Mouse (Mus musculus): ENCODE measurements at regions not wholly inside any gene's neighbourhood (a gene's known extent, or its start where the extent isn't known, plus 50 kb on each side); places are given as distances from the start of the nearest gene placed in this dataset.

DNA sequence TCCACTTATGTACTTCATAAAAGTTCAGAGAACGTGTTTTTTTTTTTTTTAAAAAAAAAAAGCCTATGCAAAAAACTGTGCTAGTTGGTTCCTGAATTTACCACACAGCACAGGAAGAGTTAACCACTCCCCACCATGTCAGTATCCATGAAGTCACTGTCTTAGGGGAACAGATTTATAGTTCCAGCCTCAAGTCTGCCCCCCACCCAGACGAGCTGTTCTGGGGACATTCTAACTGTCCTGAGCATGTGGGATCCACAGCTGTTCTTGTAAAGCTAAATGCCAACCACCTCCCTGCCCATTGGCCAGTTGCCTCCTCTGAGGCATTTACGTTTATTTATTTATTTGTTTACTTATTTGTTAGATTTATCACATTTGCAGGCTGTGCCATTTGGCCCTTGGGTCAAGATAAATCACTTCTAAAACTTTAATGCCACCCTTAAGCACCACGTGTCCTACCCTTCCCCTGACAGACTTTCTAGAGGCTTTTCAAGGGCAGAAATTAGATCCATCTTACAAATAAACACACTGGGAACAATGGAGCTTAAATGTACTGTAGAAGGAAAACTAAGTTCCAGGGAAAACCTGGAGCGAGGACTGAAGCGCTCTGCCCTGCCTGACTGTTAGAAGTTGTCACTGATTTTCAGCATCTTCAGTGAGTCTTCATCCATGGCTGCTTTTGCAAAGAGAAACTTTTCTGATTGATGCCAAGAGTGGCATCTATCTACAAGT lies 343.7 kb upstream of the Nfe2l3 start:
- Histone ChIP-seq H3K9me3 (replicated peaks) (no peaks in the 10 kb centered on the region), H3K4me1 (replicated peaks) (no peaks in the 10 kb centered on the region), H3K4me3 (no peak overlapping the region), H3K4me2 (no peak overlapping the region), H3K36me3 (no peaks in the 10 kb centered on the region), H3K27me3 (no peaks in the 10 kb centered on the region), H3K27ac (no peak overlapping the region), H3K9ac (no peak overlapping the region)
- WGBS: 61% methylated on average over 6 of the region's 6 CpGs
- no peak for ATAC-seq (replicated peaks; ENCODE audit: insufficient number of reproducible peaks, insufficient read depth, low FRiP score, low read depth)

DNA sequence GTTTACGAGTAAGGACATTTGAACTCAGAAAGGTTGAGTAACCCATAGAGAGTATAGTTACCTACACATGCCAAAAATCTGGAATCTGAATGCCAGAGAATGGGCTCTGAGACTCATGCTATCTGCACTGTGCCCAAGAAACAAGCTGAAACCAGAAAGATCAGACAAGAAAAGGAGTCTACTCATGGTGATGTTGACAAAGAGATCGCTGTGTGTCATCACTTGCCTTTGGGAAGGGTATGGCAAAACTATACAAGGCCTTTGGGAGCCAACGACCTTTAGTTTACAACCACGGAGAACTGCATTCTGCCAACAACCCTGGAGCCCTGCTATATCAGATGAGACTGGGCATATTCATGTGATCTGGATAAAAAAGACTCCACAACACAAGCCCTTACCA lies 339.3 kb upstream of the Nfe2l3 start:
- Histone ChIP-seq H3K9me3 (replicated peaks) (no peaks in the 10 kb centered on the region), H3K4me3 (no peak overlapping the region), H3K4me1 (replicated peaks) (no peaks in the 10 kb centered on the region), H3K27ac (no peak overlapping the region), H3K9ac (no peak overlapping the region), H3K4me2 (no peak overlapping the region), H3K27me3 (no peaks in the 10 kb centered on the region), H3K36me3 (no peaks in the 10 kb centered on the region)
- 89% methylated on average over 4 of the region's 4 CpGs for WGBS
- ATAC-seq (replicated peaks; ENCODE audit: insufficient number of reproducible peaks, insufficient read depth, low FRiP score, low read depth): no peak

DNA sequence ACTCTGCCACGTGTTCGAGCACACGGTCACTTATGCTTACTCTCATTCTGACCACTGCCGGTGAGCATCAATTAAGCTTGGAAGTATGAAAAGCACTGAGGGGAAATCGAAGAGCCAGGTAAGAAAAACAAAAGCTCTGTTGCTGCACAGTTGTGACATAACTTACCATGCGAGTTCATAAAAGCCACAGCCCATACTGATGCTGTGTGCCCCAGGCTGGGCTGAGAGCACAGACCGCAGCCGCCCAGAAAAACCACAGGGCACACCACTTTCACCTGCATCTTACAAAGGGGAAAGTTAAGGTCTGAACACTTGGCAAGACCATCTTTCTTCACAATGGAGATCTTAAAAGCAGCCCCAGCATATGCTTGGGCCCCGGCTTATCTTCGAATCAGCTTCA lies 338.2 kb upstream of the Nfe2l3 start:
- no peak for ATAC-seq (replicated peaks; ENCODE audit: insufficient number of reproducible peaks, insufficient read depth, low FRiP score, low read depth)
- Histone ChIP-seq H3K4me1 (replicated peaks) (no peaks in the 10 kb centered on the region), H3K4me3 (no peak overlapping the region), H3K27me3 (no peaks in the 10 kb centered on the region), H3K9me3 (replicated peaks) (no peaks in the 10 kb centered on the region), H3K36me3 (no peaks in the 10 kb centered on the region), H3K4me2 (no peak overlapping the region), H3K9ac (no peak overlapping the region), H3K27ac (no peak overlapping the region)
- WGBS: 85% methylated on average over 10 of the region's 10 CpGs

- Histone ChIP-seq H3K27ac (no peak overlapping the region), H3K4me3 (no peak overlapping the region), H3K9me3 (replicated peaks) (no peaks in the 10 kb centered on the region), H3K27me3 (no peaks in the 10 kb centered on the region), H3K36me3 (no peaks in the 10 kb centered on the region), H3K9ac (no peak overlapping the region), H3K4me1 (replicated peaks) (no peaks in the 10 kb centered on the region), H3K4me2 (no peak overlapping the region)
- 57% methylated on average over 6 of the region's 6 CpGs for WGBS
- no peak for ATAC-seq (replicated peaks; ENCODE audit: insufficient number of reproducible peaks, insufficient read depth, low FRiP score, low read depth)
Observed at GRCm38 (mm10) chr6:51097488-51097887, 335.0 kb upstream of the Nfe2l3 start.

- Histone ChIP-seq H3K9me3 (replicated peaks) (no peaks in the 10 kb centered on the region), H3K4me3 (no peak overlapping the region), H3K27me3 (no peaks in the 10 kb centered on the region), H3K4me1 (replicated peaks) (no peaks in the 10 kb centered on the region), H3K4me2 (no peak overlapping the region), H3K36me3 (no peaks in the 10 kb centered on the region), H3K9ac (no peak overlapping the region), H3K27ac (no peak overlapping the region)
- ATAC-seq (replicated peaks; ENCODE audit: insufficient number of reproducible peaks, insufficient read depth, low FRiP score, low read depth): no peak
- 55% methylated on average over 4 of the region's 4 CpGs for WGBS
Observed at GRCm38 (mm10) chr6:51100341-51100740, 332.1 kb upstream of the Nfe2l3 start.

DNA sequence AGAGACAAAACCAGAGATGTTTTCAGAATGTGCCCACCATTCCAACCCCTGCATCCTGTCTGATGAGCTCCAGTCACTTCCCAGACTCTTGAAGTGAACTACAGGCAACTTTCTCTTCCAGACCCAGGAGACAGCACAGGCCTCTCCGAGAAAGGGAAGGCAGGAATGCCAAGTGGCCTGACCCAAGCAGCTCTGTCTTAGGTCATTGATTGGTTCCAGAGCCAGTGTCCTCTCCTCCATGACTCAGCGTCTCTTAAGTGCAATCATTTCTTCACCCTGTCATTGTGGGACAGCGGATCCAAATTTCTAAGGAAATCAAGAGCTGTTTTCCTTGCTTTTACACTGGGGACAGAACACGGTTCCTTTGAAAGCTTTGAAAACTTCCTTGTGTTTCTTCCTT lies 329.2 kb upstream of the Nfe2l3 start:
- Histone ChIP-seq H3K27me3 (no peaks in the 10 kb centered on the region), H3K4me1 (replicated peaks) (0 out of 2 replicates have a peak, but pooled peaks cover 2% of the 10 kb centered on the region), H3K27ac (no peak overlapping the region), H3K9me3 (replicated peaks) (no peaks in the 10 kb centered on the region), H3K9ac (no peak overlapping the region), H3K36me3 (no peaks in the 10 kb centered on the region), H3K4me3 (no peak overlapping the region), H3K4me2 (no peak overlapping the region)
- ATAC-seq (replicated peaks; ENCODE audit: insufficient number of reproducible peaks, insufficient read depth, low FRiP score, low read depth): no peak
- WGBS: 47% methylated on average over 4 of the region's 4 CpGs

GRCm38 (mm10) chr6:51104336-51104735 lies 328.1 kb upstream of the Nfe2l3 start:
- Histone ChIP-seq H3K9me3 (replicated peaks) (no peaks in the 10 kb centered on the region), H3K27ac (peak overlapping the region; percentile 28; the same call in 1 of the 2 replicates), H3K9ac (no peak overlapping the region), H3K4me2 (no peak overlapping the region), H3K4me3 (no peak overlapping the region), H3K27me3 (no peaks in the 10 kb centered on the region), H3K4me1 (replicated peaks) (peaks cover 9% of the 10 kb centered on the region; the same call in 1 of the 2 replicates), H3K36me3 (no peaks in the 10 kb centered on the region)
- ATAC-seq (replicated peaks; ENCODE audit: insufficient number of reproducible peaks, insufficient read depth, low FRiP score, low read depth): no peak
- 68% methylated on average over 5 of the region's 5 CpGs for WGBS

DNA sequence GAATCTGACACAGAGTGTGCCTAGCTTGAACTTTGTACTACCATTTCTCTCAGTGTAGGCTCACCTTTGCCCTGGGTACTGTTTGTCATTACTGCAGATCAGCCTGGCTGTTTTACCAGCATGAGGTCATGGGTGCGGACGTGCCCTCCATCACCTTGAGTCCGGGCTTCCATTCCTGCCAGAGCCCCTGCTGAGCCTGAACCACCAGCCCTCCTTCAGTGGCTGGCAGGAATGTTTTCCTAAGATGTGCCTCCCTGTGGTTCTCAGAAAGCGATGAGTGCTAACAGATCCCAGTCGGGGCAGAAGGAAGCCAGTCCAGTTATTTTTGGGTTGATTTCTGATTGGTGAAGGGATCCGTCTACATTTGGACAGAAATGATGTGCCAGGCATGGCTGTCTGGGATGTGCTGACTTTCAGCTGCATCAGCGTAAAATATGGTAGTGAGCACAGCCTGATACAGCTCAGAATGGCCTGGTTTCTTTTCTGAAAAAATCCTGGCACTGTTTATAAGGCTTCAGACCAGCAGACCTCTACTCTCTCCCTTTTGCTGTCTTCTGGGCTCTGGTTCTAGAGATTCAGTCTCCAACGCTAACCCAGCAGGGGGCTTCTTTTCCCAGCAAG lies 324.0 kb upstream of the Nfe2l3 start:
- Histone ChIP-seq H3K4me3 (no peak overlapping the region), H3K4me1 (replicated peaks) (peaks cover 9% of the 10 kb centered on the region; the same call in 1 of the 2 replicates), H3K9me3 (replicated peaks) (no peaks in the 10 kb centered on the region), H3K36me3 (no peaks in the 10 kb centered on the region), H3K4me2 (no peak overlapping the region), H3K9ac (no peak overlapping the region), H3K27me3 (no peaks in the 10 kb centered on the region), H3K27ac (peak overlapping the region; percentile 55)
- ATAC-seq (replicated peaks; ENCODE audit: insufficient number of reproducible peaks, insufficient read depth, low FRiP score, low read depth): peak; percentile 75; the same call in 1 of the 2 replicates
- 17% methylated on average over 8 of the region's 8 CpGs for WGBS

DNA sequence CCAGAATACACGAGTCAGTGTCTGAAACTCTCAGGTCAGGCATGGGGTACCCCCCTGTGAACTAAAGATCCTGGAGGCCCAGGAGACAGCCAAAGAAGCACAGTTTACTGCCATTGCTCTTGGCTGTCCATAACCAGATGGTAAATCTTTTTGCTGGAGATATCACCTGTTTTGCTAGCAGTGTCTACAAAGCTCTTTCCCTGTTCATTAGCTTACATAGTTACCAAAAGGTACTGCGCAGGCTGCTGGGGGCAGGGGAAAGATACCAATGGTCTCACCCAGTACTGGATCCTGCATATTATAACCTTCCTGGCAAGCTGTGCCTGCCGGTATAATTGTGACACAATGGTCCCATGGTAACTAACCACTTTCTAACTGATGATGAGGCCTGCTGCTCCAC lies 321.9 kb upstream of the Nfe2l3 start:
- Histone ChIP-seq H3K4me2 (no peak overlapping the region), H3K36me3 (no peaks in the 10 kb centered on the region)

GRCm38 (mm10) chr6:51114604-51115333 lies 317.7 kb upstream of the Nfe2l3 start:
- Histone ChIP-seq H3K9me3 (replicated peaks) (no peaks in the 10 kb centered on the region), H3K4me2 (no peak overlapping the region), H3K27me3 (no peaks in the 10 kb centered on the region), H3K4me1 (replicated peaks) (peaks cover 3% of the 10 kb centered on the region; the same call in 1 of the 2 replicates), H3K36me3 (no peaks in the 10 kb centered on the region), H3K9ac (no peak overlapping the region), H3K4me3 (no peak overlapping the region), H3K27ac (no peak overlapping the region)
- ATAC-seq (replicated peaks; ENCODE audit: insufficient number of reproducible peaks, insufficient read depth, low FRiP score, low read depth): no peak
- 78% methylated on average over 10 of the region's 10 CpGs for whole genome bisulfite sequencing

More for the DNA sequence above, 321.9 kb upstream of the Nfe2l3 start:
- Histone ChIP-seq H3K9me3 (replicated peaks) (no peaks in the 10 kb centered on the region), H3K4me3 (no peak overlapping the region), H3K4me1 (replicated peaks) (peaks cover 9% of the 10 kb centered on the region; the same call in 1 of the 2 replicates), H3K9ac (no peak overlapping the region), H3K27me3 (no peaks in the 10 kb centered on the region), H3K27ac (no peak overlapping the region)
- WGBS: 88% methylated on average over 3 of the region's 3 CpGs
- ATAC-seq (replicated peaks; ENCODE audit: insufficient number of reproducible peaks, insufficient read depth, low FRiP score, low read depth): no peak

- Histone ChIP-seq H3K4me2 (no peak overlapping the region), H3K27ac (no peak overlapping the region), H3K9ac (no peak overlapping the region), H3K9me3 (replicated peaks) (no peaks in the 10 kb centered on the region), H3K4me1 (replicated peaks) (peaks cover 4% of the 10 kb centered on the region; the same call in 1 of the 2 replicates), H3K4me3 (no peak overlapping the region), H3K36me3 (no peaks in the 10 kb centered on the region), H3K27me3 (no peaks in the 10 kb centered on the region)
- ATAC-seq (replicated peaks; ENCODE audit: insufficient number of reproducible peaks, insufficient read depth, low FRiP score, low read depth): no peak
- 63% methylated on average over 9 of the region's 9 CpGs for WGBS
Observed at GRCm38 (mm10) chr6:51118833-51119535, 313.5 kb upstream of the Nfe2l3 start.

Data from heart, embryonic 15.5 days (tissue).